Comparison of ENCODE assay signal across 8 mouse cellular contexts in the genomic region with DNA sequence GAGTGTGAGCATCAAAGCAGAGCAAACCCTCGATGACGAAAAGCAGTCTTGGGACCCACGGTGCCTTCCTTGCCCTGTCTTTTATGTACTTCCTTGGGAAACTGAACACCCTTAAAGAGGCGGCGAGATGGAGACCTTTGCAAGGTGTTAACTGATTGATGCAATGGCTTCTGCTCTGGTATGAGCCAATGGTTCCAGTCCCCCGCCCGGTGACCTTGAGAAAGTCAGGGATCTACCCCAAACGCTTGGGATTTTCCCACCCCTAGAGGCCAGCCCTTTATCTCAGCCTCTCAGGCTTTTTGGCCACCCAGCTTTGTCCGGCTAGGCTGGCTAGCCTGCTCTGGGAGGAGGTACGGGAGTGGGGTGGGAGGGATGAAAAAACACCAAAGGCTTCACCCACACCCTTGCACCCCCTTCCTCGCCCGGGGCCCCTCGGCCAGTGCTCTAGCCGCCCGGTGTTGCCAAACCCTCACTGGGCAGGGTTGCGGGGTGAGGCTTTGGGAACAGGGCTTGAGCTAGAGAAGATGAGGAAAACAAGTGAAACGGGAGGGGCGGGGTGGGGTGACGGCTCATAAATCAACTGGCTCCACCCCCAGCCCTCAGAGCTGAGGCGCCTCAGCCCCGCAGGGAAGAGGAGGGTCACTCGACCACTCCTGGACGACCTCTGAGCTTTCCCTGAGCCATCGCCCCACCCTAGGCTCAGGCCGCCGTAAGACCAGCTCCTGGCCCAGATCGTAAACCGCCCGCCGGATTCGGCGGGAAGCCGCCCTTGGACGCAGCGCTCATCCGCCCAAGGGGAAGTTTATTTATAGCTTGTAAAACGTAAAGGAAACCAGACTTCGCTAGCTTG.
DNase-seq lines count a peak whose midpoint lies in the region; ATAC-seq lines count a peak whose summit lies in the region.

No protein-coding gene starts in this region.

- peak overlapping the region; percentile 72 for H3K9ac ChIP-seq in heart, embryonic 16.5 days (ENCODE audit: low read length)

- peak; percentile 48 for ATAC-seq in erythroblast, adult 5-6 weeks (replicated peaks; ENCODE audit: low FRiP score, poor library complexity, severe bottlenecking)
- peak; percentile 24; the same call in 1 of the 2 replicates for ATAC-seq in heart, embryonic 16.5 days (replicated peaks; ENCODE audit: extremely low read depth, insufficient read depth, low FRiP score)
- peak; percentile 56 for ATAC-seq in megakaryocyte, adult 5-6 weeks (ENCODE audit: poor library complexity, severe bottlenecking)

- peaks cover 21% of the 10 kb centered on the region for H3K4me1 ChIP-seq in heart, embryonic 16.5 days (ENCODE audit: control insufficient read depth, insufficient read depth, low read length)

- peak overlapping the region; percentile 84 for H3K27ac ChIP-seq in heart, embryonic 16.5 days (ENCODE audit: low read length)

- H3K4me2 ChIP-seq in heart, embryonic 16.5 days (ENCODE audit: low read depth, low read length) = peak overlapping the region; percentile 68

- H3K36me3 ChIP-seq in heart, embryonic 16.5 days (ENCODE audit: control insufficient read depth, insufficient read depth) = no peaks in the 10 kb centered on the region
- no peaks in the 10 kb centered on the region for H3K36me3 ChIP-seq in splenic B cell, adult 2 months (ENCODE audit: control insufficient read depth, insufficient read depth, low read length, poor library complexity, severe bottlenecking)

- 7% methylated on average over 34 of the region's 38 CpGs for WGBS in heart, embryonic 16.5 days

- H3K4me3 ChIP-seq in heart, embryonic 16.5 days (ENCODE audit: low read length) = peak overlapping the region; percentile 54

- peaks cover 44% of the 10 kb centered on the region for H3K27me3 ChIP-seq in heart, embryonic 16.5 days (ENCODE audit: control insufficient read depth, insufficient read depth, low read length)
- no peaks in the 10 kb centered on the region; the same call in 1 of the 2 replicates for H3K27me3 ChIP-seq in splenic B cell, adult 2 months (ENCODE audit: control insufficient read depth, insufficient read depth, low read length, poor library complexity, severe bottlenecking)

- peak; percentile 40 for DNase-seq in spleen, adult 12 weeks (ENCODE audit: low spot score)
- DNase-seq in spleen, adult 18-20 months = no peak
- peak; percentile 66 for DNase-seq in kidney, postnatal 14 days
- DNase-seq in splenic B cell, adult 2 months (ENCODE audit: low read depth, low spot score) = peak; percentile 15
- no peak for DNase-seq in frontal cortex, postnatal 25 days (ENCODE audit: low spot score in 2 of 2)

- no peaks in the 10 kb centered on the region for H3K9me3 ChIP-seq in heart, embryonic 16.5 days (replicated peaks; ENCODE audit: control insufficient read depth, low read length)

Comparison
In these comparisons a context has a peak if more than half of its experiments do, and no peak if none do; other contexts are left out.
1. DNase-seq: peak in spleen, adult 12 weeks (single experiment), kidney, postnatal 14 days (single experiment) and splenic B cell, adult 2 months (single experiment); none in spleen, adult 18-20 months (0 of 2) and frontal cortex, postnatal 25 days (0 of 2).
2. Peak in every context shown above with its lines, with median percentiles within 50 percentile points of each other: ATAC-seq.